Mouse (Mus musculus): ENCODE data around the gene Tmem136. TPM values are rescaled to one million over a fixed set of nuclear protein-coding genes. Genes with fewer than 3 reads are reported as not detected.

Gene Tmem136
- total RNA-seq, 2 experiments from 2014 or later: 17.2 to 18.4 TPM

- intact Hi-C loops (cut with DNase I): loop anchor here (5.0 kb wide), 1 partner anchor 37 kb away; no protein-coding TSS in a partner anchor
- no peak for DNase-seq
Measured at GRCm38 (mm10) chr9:43109125-43109524, 7.2 kb downstream of the Tmem136 start.

DNA sequence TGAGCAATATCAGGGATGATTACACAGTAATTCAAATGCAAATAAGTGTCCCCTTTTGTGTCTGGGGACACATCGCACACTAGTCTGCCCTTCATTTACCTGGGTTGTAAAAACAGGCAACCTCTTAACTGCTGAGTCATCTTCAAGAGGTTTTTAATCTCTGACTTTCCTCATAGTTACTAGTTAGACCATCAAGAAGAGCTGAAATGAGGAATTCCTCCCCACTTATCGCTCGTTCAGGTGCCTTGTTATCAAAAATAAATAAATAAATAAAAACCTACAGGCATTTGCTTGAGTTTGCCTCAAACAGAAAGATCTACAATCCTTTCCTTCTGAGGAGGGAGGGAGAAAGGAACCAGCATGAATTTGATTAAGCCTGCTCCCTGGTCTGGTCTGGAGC, 7.6 kb downstream of the Tmem136 start:
- DNase-seq: no peak
- intact Hi-C loops (cut with DNase I): loop anchor here (5.0 kb wide), 1 partner anchor 36 kb away; no protein-coding TSS in a partner anchor

DNA sequence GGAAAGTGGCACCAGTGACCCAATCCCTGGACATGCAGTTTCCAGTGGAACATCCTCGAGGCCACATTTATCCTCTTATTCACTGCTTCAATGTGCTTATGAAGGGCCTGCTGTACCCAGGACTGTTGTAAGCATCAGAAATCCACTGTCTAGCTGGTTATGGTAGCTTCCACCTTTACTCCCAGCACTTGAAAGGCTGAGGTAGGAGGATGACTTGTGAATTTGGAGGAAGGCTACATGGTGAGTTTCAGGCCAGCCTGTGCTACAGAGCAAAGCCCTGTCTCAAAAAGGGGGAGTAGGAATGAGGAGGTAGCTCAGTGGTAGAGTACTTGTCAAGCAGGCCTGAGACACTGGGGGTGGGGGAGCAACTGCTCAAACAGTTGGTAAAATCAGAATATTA, 8.3 kb downstream of the Tmem136 start:
- no peak for DNase-seq
- intact Hi-C loops (cut with DNase I): loop anchor here (5.0 kb wide), 1 partner anchor 36 kb away; no protein-coding TSS in a partner anchor

GRCm38 (mm10) chr9:43107555-43107954, 8.8 kb downstream of the Tmem136 start:
- DNase-seq: no peak
- intact Hi-C loops (cut with DNase I): loop anchor here (5.0 kb wide), 1 partner anchor 35 kb away; no protein-coding TSS in a partner anchor

DNA sequence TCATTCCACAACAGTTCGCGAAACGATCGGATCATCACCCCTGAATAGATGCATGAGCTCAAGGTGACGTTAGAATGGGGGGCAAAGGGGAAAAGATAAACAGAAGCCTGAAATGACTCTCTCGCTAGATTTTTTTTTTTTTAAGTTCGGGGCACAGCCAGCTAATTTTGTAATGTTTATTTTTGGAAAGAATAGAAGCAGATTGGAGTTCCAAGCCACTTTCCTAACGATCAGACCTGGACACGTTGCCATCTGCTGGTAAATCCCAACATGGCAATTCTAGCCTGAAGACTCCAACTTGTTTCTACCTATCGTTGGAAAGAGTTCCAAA, 9.2 kb downstream of the Tmem136 start, which contains the start of gene Arhgef12:
Gene Arhgef12 (minus strand): TSS at position 53 of the 331 bp plus-strand sequence.
- DNase-seq: peak; percentile 21
- intact Hi-C loops (cut with DNase I): loop anchor here (5.0 kb wide), 1 partner anchor 35 kb away; no protein-coding TSS in a partner anchor

GRCm38 (mm10) chr9:43106426-43107186, 9.8 kb downstream of the Tmem136 start:
- DNase-seq: peak; percentile 23
- intact Hi-C loops (cut with DNase I): loop anchor here (5.0 kb wide), 1 partner anchor 34 kb away; no protein-coding TSS in a partner anchor

GRCm38 (mm10) chr9:43105664-43106361, 10.6 kb downstream of the Tmem136 start:
- intact Hi-C loops (cut with DNase I): loop anchor here (1.0 to 5.0 kb wide), 2 partner anchors 34 to 106 kb away; no protein-coding TSS in a partner anchor
- DNase-seq: peak; percentile 95

DNA sequence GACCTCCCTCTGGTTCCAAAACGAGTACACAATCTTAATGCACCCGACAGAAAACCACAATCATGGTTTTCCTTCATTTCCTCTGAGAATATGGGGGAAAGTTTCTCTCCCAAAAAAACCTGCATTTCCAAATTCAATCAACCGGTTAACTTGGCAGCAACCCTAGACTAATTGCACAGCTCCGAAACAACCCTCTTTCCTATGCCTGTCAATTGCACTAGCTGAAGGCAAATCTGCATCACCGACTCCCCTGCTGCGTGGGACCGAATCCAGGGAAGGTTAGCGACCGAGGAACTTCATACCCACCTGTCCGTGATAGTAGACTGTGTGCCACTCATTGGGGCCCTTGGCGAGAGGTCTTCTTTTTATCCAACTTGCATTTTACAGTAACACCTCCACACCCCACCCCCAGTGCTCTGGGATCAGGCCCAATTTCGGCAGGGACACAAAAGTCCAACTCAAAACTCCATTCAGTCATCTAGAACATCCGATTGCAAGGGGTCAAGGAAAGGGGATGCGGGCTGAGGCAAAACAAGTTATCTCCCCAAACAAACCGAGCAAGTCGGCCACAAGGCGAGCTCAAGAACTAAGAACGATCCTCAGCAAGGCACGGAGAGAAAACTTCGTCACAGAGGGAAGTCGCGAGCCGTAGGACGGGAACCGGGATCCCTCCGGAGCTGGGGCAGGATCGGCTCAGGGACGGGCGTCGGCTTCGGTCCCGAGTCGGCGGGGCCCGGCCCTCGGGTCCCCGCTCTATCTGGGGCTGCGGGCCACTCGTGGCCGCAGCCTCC, 11.3 kb downstream of the Tmem136 start:
- intact Hi-C loops (cut with DNase I): loop anchor here (1.0 to 5.0 kb wide), 2 partner anchors 33 to 105 kb away; no protein-coding TSS in a partner anchor
- DNase-seq: peak; percentile 36

GRCm38 (mm10) chr9:43104526-43104872, 11.9 kb downstream of the Tmem136 start:
- DNase-seq: no peak
- intact Hi-C loops (cut with DNase I): no loop called here

DNA sequence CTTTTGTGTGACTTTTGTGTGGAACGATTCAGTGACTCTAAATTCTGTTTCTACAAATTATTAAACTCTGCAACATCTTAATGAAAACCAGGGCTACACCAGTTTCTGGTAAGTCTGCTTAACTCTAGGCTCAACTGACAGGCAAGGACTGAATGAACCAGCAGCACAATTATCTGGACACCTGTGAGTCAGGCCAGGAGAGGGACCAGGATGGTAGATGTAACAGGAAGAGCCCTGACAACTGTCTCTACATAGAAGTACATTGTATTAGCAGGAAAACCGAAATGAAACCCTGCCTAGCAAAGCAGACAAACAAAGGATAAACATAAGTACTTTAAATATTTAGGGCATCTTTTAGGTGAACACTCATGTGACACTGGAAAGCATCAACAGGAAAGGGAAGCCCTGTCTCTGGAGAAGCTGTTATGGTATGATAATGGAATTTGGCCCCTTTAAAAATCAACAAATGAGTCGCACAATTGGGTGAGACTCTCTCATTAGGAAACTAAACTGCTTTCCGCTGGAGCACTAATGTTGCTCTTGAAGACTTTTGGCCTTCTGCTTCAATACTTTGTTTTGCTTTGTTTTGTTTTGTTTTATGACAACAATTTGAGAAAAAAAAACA, 12.6 kb downstream of the Tmem136 start:
- intact Hi-C loops (cut with DNase I): no loop called here
- DNase-seq: no peak

DNA sequence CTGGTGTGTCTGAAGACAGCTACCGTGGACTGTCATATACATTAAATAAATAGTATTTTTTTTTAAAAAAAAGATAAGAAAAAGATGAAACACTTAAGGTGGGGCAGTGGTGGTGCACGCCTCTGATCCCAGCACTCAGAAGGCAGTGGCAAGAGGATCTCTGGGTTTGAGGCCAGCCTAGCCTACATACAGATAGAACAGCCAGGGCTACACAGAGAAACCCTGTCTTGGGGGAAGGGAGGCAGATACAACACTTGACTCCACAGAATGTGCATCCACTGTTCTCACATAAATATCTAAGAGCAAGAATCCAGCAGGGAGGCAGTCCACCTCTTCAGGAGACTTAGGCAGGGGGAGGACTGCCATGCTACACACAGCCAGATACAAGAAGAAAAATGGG, 13.4 kb downstream of the Tmem136 start:
- intact Hi-C loops (cut with DNase I): no loop called here
- DNase-seq: no peak

GRCm38 (mm10) chr9:43101936-43102595, 14.3 kb downstream of the Tmem136 start:
- intact Hi-C loops (cut with DNase I): no loop called here
- no peak for DNase-seq

GRCm38 (mm10) chr9:43098922-43099321, 17.4 kb downstream of the Tmem136 start:
- intact Hi-C loops (cut with DNase I): no loop called here
- DNase-seq: no peak

DNA sequence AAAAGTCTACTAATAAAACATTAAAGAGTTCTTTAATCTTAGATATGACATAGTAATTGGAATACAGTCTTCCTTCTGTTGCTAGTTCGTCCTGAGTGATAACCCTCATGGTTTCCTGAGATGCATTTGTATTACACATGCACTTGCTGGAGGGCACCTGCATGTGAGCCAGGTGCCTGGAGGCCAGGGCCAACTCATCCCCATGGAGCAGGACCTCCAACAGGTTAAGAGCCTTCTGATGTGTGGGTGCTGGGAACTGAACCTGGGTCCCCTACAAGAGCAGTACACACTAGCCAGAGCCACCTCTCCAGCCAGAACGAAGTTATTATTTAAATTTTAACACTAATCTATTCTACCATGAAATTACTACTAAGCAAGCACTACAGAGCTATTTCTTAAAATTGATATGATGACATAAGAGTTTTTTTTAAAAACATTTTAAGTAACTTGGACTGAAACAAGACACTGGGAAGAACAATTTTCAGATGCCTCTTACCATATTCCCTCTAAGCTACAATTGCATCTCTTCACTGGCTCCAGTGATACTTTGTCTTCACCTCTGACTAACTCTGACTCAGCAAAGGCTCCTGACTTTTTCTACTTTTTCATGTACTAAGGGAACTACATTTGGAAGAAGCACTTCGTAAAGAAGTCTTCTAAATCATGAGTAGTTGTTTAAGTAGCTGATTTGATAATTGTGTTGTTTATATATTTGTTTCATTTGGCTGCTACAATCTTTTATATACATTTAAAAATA, 18.4 kb downstream of the Tmem136 start:
- DNase-seq: no peak
- intact Hi-C loops (cut with DNase I): no loop called here

- no peak for DNase-seq
Measured at GRCm38 (mm10) chr9:43096337-43096736, 20.0 kb downstream of the Tmem136 start.

DNA sequence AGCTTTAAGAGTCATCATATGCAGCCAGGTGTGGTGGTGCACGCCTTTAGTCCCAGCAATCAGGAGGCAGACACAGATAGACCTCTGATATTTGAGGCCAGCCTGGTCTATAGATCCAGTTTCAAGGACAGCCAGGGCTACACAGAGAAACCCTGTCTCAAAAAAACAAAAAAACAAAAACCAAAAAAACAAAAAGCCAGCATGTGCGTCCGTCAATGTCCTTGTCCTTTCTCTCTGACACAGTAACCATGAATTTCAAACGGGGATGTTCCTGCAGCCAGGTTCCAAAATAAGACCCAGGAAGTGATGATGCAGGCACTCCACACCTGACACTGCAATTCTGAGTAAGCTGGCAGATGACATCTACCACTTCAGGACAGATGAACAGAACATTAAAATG, 21.5 kb downstream of the Tmem136 start:
- intact Hi-C loops (cut with DNase I): no loop called here
- DNase-seq: no peak

More at GRCm38 (mm10) chr9:43096337-43096736, 20.0 kb downstream of the Tmem136 start:
- intact Hi-C loops (cut with DNase I): no loop called here

DNA sequence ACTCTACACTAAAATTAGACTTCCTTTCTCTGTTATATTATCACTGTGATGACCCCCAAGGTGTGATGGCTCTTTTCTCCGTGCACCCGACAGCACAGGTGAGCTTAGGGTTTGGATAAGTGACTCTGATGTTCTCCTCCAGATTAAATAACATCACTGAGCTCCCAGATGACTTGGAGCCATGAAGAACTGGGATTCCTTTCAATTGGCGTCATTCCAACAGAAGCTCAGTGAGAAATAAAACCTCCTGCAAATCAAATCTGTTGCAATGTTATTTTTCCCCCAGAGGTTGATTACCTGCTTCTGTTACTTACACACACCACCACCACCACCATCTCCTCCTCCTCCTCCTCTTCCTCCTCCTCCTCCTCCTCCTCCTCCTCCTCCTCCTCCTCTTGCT, 22.6 kb downstream of the Tmem136 start:
- intact Hi-C loops (cut with DNase I): no loop called here
- DNase-seq: no peak

GRCm38 (mm10) chr9:43085686-43086285, 30.6 kb downstream of the Tmem136 start:
- intact Hi-C loops (cut with DNase I): no loop called here
- DNase-seq: no peak

All from left cerebral cortex, postnatal 4 days (tissue).